Mouse (Mus musculus): ENCODE measurements at regions not wholly inside any gene's neighbourhood (a gene's known extent, or its start where the extent isn't known, plus 50 kb on each side); places are given as distances from the start of the nearest gene placed in this dataset.

DNA sequence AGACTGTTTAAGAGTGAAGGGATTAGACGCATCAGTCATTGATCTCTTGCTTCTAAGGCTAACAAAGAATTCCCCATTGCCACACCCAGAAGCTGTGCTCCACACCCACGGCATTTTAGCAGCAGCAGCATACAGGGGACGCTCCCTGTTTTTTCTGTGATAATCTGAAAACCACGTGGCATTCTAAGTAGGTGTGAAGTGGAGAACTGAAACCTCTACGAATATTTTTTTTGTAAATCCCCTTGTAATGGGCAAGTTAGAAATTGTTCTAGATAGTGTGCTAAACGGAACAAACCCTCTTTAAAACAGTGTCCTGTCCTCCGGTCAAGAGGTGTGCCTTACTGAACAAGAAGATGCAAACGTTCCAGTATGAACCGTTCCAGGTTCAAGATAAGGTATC, 325.8 kb upstream of the Epha4 start:
- no peaks in the 10 kb centered on the region for H3K27me3 ChIP-seq (replicated peaks)
- H3K4me2 ChIP-seq, result no peak overlapping the region
- H3K27ac ChIP-seq (replicated peaks), result no peak overlapping the region
- H3K36me3 ChIP-seq, result no peaks in the 10 kb centered on the region
- H3K4me3 ChIP-seq (replicated peaks), result no peak overlapping the region
- ATAC-seq (ENCODE audit: low FRiP score), result no peak
- H3K9me3 ChIP-seq (replicated peaks), result no peaks in the 10 kb centered on the region
- no peak overlapping the region for H3K9ac ChIP-seq (replicated peaks)
- H3K4me1 ChIP-seq, result no peaks in the 10 kb centered on the region
- WGBS, result 74% methylated on average over 9 of the region's 9 CpGs

DNA sequence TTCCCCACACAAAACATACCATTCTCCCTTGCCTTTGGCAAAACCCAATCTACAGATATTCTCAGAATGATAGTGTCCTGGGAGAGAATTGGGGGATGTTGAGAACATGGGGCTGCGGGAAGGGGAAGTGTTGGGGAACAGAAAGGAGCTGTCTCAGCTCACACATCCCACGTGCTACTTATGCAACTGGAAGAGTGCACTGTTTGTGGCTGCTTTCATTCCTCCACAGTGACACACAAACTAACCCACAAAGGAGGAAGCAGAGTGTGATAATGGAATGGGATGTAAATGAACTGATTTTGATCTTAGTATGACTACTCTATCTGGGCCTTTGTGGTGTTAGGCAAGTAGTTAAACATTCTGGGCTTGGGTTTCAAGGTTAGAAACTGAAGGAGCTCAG, 317.3 kb upstream of the Epha4 start:
- Histone ChIP-seq H3K9ac (replicated peaks) (no peak overlapping the region), H3K27ac (replicated peaks) (no peak overlapping the region), H3K27me3 (replicated peaks) (no peaks in the 10 kb centered on the region), H3K4me3 (replicated peaks) (no peak overlapping the region), H3K36me3 (no peaks in the 10 kb centered on the region), H3K9me3 (replicated peaks) (no peaks in the 10 kb centered on the region), H3K4me2 (no peak overlapping the region), H3K4me1 (no peaks in the 10 kb centered on the region)
- no peak for ATAC-seq (ENCODE audit: low FRiP score)
- WGBS, result 61% methylated on average over 2 of the region's 2 CpGs

DNA sequence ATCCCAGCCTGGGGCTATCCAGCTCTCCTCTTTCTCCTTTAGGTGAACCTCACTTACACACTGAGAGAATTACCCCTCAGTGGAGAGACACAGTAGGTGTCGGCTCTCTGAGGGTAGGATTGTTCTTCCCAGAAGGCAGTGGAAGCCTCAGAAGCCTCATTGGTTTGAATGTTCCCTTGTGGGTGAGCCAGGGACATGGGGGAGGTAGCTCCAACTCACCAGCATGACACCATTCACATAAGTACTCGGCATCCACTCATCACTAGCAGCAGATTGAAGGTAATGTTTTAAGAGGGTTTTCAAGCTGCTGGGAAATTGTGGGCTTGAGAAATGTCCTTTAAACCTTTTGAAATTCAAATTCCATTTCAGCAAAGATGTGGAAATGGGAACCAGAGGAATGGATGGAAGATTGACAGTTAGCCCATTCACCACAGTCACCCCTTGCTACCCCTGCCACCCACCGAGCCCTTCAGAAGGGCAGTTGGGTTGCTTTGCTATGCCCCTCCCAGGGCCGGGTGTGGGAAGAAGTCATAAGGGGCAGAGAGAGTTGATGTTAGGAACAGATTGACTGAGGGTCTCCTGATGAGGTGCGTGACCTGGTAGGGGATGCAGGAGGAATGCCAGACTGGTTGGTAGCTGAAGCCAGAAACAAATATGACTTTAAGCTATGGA, 310.0 kb upstream of the Epha4 start:
- H3K27ac ChIP-seq (replicated peaks), result no peak overlapping the region
- H3K9ac ChIP-seq (replicated peaks), result no peak overlapping the region
- WGBS, result 28% methylated on average over 5 of the region's 5 CpGs
- H3K4me3 ChIP-seq (replicated peaks), result no peak overlapping the region
- no peak for ATAC-seq (ENCODE audit: low FRiP score)
- no peaks in the 10 kb centered on the region for H3K27me3 ChIP-seq (replicated peaks)
- peak overlapping the region; percentile 32 for H3K4me2 ChIP-seq
- peaks cover 17% of the 10 kb centered on the region for H3K4me1 ChIP-seq
- H3K9me3 ChIP-seq (replicated peaks), result no peaks in the 10 kb centered on the region
- no peaks in the 10 kb centered on the region for H3K36me3 ChIP-seq

DNA sequence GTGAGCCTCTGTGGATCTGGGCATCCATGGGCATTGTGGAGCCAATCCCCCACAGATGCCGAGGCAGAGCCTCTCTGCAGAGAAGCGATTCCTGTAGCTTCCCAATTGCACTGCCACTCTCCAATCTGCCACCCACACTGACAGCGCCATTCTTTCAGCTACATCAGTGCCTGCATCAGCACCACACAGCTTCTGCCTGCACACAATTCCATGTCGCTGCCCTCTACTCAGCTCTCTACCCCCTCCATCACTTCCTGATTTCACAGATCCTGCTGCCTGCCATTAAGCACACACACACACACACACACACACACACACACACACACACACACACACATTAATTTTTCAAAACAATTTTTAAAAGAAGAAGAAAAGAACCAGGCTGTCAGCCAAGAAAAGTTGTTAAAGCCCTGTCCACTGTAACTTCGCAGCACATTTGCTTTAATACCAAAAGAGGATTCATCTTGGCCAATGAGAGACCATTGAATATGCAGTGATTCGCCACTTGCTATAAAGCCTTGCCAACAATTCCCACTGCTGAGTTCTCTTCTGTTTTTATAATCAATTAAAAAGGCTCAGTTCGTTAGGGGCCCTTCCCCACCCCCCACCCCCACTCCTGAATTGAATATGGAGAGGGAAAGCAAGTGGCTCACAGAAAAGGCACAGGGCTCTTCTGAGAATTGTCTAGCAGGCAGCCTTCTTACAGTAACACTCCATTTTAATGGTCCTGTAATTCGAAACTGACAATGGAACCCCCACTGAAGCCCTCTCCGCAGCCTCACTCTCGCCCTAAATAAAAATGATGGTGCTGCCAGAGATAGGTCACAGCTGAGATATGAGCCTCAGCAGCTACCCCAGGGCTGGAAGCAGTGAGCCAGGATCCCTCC, 309.2 kb upstream of the Epha4 start:
- no peak for ATAC-seq (ENCODE audit: low FRiP score)
- Histone ChIP-seq H3K27me3 (replicated peaks) (no peaks in the 10 kb centered on the region), H3K4me3 (replicated peaks) (no peak overlapping the region), H3K4me1 (peaks cover 17% of the 10 kb centered on the region), H3K27ac (replicated peaks) (0 out of 2 replicates have a peak overlapping the region, but pooled peaks have one; percentile 28), H3K9ac (replicated peaks) (no peak overlapping the region), H3K36me3 (no peaks in the 10 kb centered on the region), H3K9me3 (replicated peaks) (no peaks in the 10 kb centered on the region), H3K4me2 (peak overlapping the region; percentile 32)
- WGBS, result 17% methylated on average over 10 of the region's 10 CpGs

DNA sequence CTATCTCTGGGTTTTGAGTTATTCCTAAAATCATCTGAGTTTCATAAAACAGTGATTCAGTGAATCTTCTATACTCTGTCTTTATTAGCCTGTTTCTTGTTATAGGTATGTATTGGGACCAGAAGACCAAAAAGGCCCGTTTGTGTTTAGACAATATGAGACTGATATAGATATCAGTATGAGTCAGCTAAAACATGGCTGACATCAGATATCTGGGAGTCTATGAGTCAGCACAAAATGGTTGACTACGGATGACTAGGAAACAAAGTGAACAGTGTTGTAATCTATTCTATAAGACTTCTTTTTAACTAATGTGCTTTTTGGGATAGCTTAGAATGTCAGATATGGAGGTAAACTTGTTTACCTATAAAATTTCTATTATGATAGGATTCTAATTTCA, 305.2 kb upstream of the Epha4 start:
- Histone ChIP-seq H3K9me3 (replicated peaks) (no peaks in the 10 kb centered on the region), H3K36me3 (no peaks in the 10 kb centered on the region), H3K27ac (replicated peaks) (no peak overlapping the region), H3K4me2 (no peak overlapping the region), H3K27me3 (replicated peaks) (no peaks in the 10 kb centered on the region), H3K4me3 (replicated peaks) (no peak overlapping the region), H3K4me1 (peaks cover 17% of the 10 kb centered on the region), H3K9ac (replicated peaks) (no peak overlapping the region)
- ATAC-seq (ENCODE audit: low FRiP score), result no peak
- WGBS, result 85% methylated on average over 2 of the region's 2 CpGs

DNA sequence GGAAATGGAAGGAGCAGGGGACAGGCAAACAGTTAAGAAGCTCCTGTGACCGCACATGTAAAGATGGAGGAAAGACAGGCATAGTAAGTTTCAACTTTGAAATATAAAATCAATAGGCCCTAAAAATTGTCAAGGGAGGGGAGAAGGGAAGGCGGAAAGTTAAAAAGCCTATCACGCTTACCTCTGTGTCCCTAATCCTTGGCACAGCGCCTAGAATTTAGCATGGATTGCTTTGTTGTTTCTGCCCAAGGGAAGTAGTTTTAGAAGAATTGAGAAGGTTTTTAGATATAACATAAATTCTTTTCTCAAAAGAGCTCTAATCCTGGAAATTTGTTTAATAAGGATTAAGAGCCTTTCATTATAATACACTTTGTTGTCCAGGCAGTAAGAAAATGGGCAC, 300.6 kb upstream of the Epha4 start:
- H3K9me3 ChIP-seq (replicated peaks), result no peaks in the 10 kb centered on the region
- no peaks in the 10 kb centered on the region for H3K27me3 ChIP-seq (replicated peaks)
- no peaks in the 10 kb centered on the region for H3K4me1 ChIP-seq
- WGBS, result 84% methylated on average over 4 of the region's 4 CpGs
- no peak for ATAC-seq (ENCODE audit: low FRiP score)
- no peak overlapping the region for H3K4me2 ChIP-seq
- H3K27ac ChIP-seq (replicated peaks), result no peak overlapping the region
- H3K4me3 ChIP-seq (replicated peaks), result no peak overlapping the region
- no peak overlapping the region for H3K9ac ChIP-seq (replicated peaks)
- H3K36me3 ChIP-seq, result no peaks in the 10 kb centered on the region

DNA sequence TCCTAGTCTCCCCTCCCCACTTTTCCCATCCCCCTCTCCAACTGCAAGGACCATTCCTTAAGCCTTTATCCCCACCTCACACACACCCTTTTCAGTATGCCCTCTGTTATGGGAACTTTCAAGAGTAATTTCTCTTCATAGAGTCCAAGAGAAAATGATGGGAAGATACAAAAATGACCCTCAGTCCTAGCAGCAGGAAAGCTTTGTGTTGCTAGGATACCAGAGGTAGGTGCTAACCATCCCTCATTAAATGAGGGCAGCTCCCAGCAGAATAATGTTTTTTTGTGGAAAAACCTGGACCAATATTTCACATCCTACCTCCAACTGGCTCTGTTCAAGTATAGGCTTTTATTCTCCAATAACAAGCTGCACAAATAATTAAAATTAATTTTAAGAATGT, 296.7 kb upstream of the Epha4 start:
- no peak overlapping the region for H3K4me2 ChIP-seq
- no peak overlapping the region for H3K9ac ChIP-seq (replicated peaks)
- ATAC-seq (ENCODE audit: low FRiP score), result no peak
- no peaks in the 10 kb centered on the region for H3K4me1 ChIP-seq
- H3K36me3 ChIP-seq, result no peaks in the 10 kb centered on the region
- H3K4me3 ChIP-seq (replicated peaks), result no peak overlapping the region
- H3K27me3 ChIP-seq (replicated peaks), result no peaks in the 10 kb centered on the region
- no peaks in the 10 kb centered on the region for H3K9me3 ChIP-seq (replicated peaks)
- H3K27ac ChIP-seq (replicated peaks), result no peak overlapping the region

DNA sequence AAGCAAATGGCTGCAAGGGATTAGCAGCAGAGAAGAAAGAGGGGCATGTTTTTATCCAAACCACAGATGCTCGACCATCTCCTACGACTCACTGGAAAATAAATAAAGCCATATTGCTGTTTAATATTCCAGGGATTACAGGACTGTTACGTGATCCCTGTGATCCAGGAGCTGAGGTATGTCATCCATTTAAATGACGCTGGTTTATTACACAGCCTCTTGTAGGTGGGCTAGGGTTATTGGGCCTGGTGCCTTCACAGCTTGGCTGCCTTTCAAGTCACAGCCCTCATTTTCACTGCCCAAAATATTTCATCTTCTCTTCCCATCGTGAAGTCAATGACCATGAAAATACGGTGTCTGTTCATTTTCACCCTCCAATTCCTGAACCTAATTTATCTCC, 276.1 kb upstream of the Epha4 start:
- Histone ChIP-seq H3K36me3 (no peaks in the 10 kb centered on the region), H3K9me3 (replicated peaks) (no peaks in the 10 kb centered on the region), H3K9ac (replicated peaks) (no peak overlapping the region), H3K4me3 (replicated peaks) (no peak overlapping the region), H3K27ac (replicated peaks) (no peak overlapping the region; the same call in 1 of the 2 replicates), H3K4me1 (no peaks in the 10 kb centered on the region), H3K27me3 (replicated peaks) (no peaks in the 10 kb centered on the region), H3K4me2 (no peak overlapping the region)
- ATAC-seq (ENCODE audit: low FRiP score), result no peak
- 67% methylated on average over 6 of the region's 6 CpGs for WGBS

DNA sequence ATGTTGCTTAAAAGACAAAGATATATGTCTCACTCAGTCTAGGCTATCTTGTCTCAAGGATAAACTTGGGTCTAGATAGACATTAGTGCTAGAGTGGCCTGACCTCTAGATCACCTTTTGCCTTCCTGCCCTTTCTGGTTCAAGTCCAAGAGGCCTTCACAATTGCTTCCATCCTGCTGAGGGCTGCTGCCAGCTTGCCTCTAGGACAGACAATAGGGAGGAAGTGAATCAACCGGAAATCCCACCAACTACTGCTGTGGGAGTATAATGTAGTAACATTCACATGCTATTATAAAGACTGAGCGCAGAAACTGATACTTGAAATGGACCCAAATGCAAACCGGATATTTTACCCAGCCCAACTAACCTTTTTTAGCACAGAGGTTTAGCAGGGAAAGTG, 239.4 kb upstream of the Epha4 start:
- Histone ChIP-seq H3K9me3 (replicated peaks) (no peaks in the 10 kb centered on the region), H3K9ac (replicated peaks) (no peak overlapping the region), H3K27me3 (replicated peaks) (no peaks in the 10 kb centered on the region), H3K4me1 (no peaks in the 10 kb centered on the region), H3K36me3 (no peaks in the 10 kb centered on the region), H3K4me2 (no peak overlapping the region), H3K27ac (replicated peaks) (no peak overlapping the region), H3K4me3 (replicated peaks) (no peak overlapping the region)
- WGBS, result 78% methylated on average over 3 of the region's 3 CpGs
- ATAC-seq (ENCODE audit: low FRiP score), result no peak

DNA sequence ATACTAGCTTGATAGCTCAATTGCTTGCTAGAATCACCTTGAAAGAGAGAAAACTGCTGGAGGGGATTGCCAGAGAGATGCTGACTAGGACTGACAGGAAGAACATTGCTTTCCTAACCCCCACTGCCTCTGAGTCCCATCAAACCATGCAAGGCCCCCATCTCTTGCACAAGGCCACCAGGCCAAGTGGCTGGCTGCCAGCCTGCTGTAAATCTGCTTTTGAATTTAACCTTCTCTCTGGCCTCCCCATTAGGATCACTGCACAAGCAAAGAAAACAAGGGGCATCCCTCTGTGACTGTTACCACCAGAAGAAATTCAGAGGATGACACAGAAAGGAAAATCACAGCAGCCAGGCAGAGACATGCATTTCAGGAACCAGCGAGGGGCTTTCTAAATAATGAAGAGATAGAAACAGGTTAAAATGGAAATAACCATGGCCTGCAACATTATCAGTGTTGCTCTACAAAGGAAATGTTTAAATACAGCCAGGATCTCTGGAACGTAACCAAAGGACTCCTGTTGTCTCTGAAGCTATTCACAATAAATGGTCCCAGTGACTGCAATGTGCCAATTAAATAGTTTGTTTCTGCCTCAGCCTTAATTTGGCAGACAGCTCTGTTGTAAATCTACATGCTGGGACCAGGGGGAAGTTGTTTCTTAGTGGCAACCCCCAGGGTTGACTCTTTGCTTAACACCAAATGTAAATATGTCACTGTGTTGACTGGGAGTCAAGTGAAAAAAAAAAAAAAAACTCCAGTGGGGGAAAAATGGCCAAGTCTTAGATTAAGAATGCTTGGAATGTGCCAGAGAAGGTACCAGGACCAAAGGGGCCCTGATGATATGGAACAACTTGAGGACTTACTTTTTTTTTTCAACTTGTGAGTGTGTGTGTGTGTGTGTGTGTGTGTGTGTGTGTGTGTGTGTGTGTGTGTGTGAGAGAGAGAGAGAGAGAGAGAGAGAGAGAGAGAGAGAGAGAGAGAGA, 233.9 kb upstream of the Epha4 start:
- Histone ChIP-seq H3K27me3 (replicated peaks) (0 out of 2 replicates have a peak, but pooled peaks cover 3% of the 10 kb centered on the region), H3K36me3 (no peaks in the 10 kb centered on the region), H3K27ac (replicated peaks) (0 out of 2 replicates have a peak overlapping the region, but pooled peaks have one; percentile 35), H3K4me1 (peaks cover 11% of the 10 kb centered on the region), H3K4me3 (replicated peaks) (no peak overlapping the region), H3K9me3 (replicated peaks) (no peaks in the 10 kb centered on the region), H3K9ac (replicated peaks) (no peak overlapping the region), H3K4me2 (no peak overlapping the region)
- ATAC-seq (ENCODE audit: low FRiP score), result peak; percentile 45; the same call in 1 of the 2 replicates
- WGBS, result 27% methylated on average over 2 of the region's 2 CpGs

DNA sequence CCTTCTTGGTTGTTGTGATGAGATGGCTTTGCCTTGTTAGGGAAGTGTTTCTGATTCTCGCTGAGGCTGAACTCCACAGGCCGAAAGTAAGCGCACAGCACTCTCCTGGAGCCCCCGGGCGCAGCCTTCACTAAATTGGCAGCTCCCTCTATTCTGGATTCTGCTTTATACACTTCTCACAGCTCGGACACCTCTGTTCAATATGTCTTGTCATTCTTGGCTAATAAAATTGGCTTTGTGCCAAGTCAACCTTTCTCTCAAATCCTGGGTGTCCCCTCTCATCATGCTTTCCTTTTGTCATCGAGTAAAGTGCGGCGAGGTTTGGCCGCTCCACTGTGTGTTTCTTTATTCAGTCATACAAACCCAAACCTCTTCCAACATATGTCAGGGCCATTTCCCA, 217.2 kb upstream of the Epha4 start:
- no peaks in the 10 kb centered on the region for H3K27me3 ChIP-seq (replicated peaks)
- H3K4me1 ChIP-seq, result no peaks in the 10 kb centered on the region; the same call in 1 of the 2 replicates
- H3K27ac ChIP-seq (replicated peaks), result no peak overlapping the region
- whole genome bisulfite sequencing, result 78% methylated on average over 10 of the region's 10 CpGs
- no peaks in the 10 kb centered on the region for H3K9me3 ChIP-seq (replicated peaks)
- no peak overlapping the region for H3K9ac ChIP-seq (replicated peaks)
- H3K4me3 ChIP-seq (replicated peaks), result no peak overlapping the region
- no peak for ATAC-seq (ENCODE audit: low FRiP score)
- no peaks in the 10 kb centered on the region for H3K36me3 ChIP-seq
- H3K4me2 ChIP-seq, result no peak overlapping the region

All from neural tube, embryonic 15.5 days (tissue).